Mouse (Mus musculus) ES-E14 (cell line): Measurements from ENCODE around the gene Vmn1r40.

Source experiments
- CHD2 ChIP-seq: IDR thresholded peaks from 2 replicates; pipeline ENCODE4 v1.6.1; 2014; ENCODE audit warnings: mild to moderate bottlenecking, low read depth, low read length, inconsistent platforms
- MAFK ChIP-seq: IDR thresholded peaks from 2 replicates; pipeline ENCODE4 v1.6.1; 2014; ENCODE audit warnings: mild to moderate bottlenecking, low read depth, low read length, inconsistent platforms; ENCODE audit not compliant: insufficient read depth
- ZC3H11A ChIP-seq: IDR thresholded peaks from 2 replicates; pipeline ENCODE4 v1.6.1; 2012; ENCODE audit warnings: low read depth, mild to moderate bottlenecking, inconsistent platforms, low read length, borderline replicate concordance

GRCm38 (mm10) chr6:89659692-89660423 lies 47.5 kb upstream of the Vmn1r40 start:
- TF ChIP-seq ZC3H11A (no peak), CHD2 (no peak), MAFK (no peak)
